Mouse (Mus musculus): ENCODE measurements around the gene Dync1li2.
A peak's percentile ranks its signal among the peaks of the same experiment; 100 is the strongest.

Dync1li2 gene

DNA sequence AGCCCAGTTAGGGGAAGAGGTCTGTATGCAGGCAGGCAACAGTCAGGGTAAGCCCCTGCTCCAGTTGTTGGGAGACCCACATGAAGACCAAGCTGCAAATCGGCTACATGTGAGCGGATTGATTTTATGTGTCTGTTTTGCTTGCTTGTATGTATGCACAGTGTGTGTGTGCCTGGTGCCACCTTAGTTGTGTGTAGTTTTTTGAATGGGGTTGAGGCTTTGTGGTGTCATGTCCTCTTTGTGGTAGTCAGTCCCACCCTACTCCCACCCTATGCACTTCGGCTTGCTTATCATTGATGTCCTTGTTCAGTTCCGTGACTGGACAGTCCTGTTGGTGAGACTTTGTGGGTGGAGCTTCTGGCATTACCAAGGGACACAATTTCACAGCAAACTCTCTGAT lies 29.1 kb downstream of the Dync1li2 start:
- DNase-seq (ENCODE audit: low spot score): no peak

DNA sequence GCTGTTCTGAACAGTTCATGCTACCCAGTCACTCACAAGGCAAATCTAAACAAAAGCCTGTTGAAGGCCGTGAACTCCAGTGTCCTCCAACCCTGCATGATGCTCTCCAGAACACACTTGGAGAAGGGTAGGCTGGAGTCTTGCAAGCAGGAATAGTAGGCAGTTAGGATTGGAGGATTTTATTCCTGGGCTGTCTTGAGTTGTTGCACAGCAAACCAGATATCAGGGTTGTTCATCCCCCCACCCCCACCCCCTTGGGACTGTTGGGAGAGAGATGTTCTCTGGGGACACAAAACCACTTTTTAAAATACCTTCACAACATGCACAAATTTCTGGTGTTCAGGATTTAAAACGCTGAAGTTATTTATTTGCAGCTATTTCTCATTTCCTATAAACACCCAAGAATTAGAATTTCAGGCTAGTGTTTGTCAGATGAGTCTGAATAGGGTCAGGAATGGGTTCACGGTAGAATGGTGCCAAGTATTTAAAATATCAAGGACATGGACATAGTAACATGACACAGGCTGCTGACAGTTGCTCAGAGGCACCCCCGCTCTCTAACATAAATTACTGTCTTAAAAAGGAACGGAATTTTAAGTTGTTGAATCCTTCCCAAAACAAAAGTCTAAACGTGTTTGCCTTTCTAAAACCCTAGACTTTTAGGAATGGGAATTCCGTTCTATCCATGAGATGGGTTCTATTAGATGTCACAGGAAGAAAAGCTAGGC lies 29.9 kb downstream of the Dync1li2 start:
- DNase-seq (ENCODE audit: low spot score): no peak

DNA sequence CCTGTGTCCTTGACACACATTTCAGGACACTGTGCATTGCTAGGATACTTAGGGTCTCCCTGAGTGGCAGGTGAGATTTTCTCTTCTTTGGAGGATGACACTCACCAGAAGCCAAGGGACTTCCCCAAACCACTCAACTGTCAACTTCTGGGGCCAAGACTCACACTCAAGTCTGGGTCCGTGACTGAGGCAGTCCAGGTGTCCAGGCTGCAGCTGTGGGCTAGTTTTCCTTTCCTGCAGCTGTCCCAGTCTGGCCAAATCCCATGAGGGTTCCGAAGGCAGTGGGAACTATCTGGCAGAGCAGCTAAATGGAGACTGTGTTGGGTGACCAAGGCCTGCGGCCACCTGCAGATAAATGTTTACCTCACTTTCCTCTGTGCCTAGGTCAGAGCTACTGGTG lies 30.9 kb downstream of the Dync1li2 start:
- DNase-seq (ENCODE audit: low spot score): no peak

DNA sequence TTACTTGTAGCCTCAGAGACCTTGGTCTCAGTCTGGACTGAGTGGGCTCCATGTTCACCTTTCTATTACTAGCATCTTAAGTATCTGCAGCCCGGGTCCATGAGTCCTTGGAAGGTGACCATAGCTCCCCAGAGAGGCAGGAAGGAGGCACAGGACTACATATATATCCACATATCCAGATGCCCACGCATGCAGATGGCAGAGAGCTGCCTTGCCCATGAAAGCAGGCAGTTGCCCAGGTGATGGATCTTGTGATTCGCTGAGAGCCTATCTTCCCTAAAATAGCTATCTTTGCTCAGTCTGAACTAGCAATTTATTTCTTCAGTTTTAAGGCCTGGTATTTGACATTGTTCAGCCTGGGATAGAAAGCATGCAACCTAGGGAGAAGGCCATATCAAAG lies 31.4 kb downstream of the Dync1li2 start:
- DNase-seq (ENCODE audit: low spot score): no peak

DNA sequence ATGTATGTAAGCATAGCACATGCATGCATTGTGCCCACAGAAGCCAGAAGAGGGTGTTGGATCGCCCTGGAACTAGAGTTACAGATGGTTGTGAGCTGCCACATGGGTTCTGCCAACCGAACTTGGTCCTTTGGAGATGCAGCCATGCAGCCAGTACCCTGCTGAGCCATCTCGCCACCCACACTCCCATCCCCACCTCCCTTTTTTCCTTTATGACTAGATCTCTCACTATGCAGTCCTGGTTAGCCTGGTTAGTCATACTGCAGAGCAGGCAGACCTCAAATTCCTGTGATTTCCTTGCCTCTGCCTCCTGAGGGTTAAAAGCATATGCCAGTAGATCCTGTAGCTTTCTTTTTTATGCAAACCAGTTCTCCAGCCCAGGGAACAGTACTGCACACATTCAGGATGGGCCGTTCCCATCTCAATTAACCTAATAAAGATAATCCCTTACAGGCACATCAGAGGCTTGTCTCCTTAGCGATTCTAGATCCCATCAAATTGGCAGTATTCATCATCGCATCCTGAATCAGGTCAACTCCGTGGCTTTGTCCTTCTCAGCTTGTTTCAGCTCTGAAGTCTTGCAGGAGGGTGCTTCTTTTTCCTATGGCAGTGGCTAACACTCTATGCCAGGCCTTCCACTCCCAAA lies 32.1 kb downstream of the Dync1li2 start:
- DNase-seq (ENCODE audit: low spot score): no peak

DNA sequence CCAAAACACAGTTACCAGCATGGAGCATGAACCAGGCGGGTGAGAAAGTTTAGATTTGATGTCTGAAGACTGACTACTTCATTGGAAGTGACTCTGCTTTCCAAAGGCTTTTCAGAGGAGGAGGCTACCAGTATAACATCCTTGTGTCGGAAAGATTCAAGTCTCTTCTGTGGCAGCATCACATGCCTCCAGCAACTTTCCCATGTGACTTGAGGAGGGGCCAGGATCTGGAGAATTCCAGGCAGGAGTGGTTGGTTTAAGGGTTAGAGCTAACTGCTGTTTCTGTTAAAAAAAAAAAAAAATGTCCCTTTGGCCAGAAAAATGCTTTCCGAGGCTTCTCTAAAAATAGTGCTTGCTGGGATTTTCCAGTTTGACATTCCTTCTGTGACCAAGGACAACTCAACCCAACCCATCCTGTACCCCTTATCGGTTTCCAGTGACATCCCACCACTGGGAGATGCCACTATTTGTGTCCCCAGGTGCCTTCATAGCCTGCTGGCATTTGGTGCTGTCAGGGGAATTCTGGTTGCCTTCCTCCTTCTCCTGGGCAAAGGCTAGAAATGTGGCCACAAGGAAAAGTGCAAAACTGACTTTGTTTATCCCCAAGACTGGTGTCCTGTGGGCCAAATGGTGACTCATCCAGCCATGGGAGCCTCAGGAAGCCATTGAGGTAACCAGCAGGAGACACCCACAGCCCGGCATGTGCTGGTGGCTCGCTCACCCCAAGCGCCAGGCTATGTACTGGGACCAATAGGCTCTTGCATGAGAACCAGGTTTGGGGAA lies 34.3 kb downstream of the Dync1li2 start:
- no peak for DNase-seq (ENCODE audit: low spot score)

DNA sequence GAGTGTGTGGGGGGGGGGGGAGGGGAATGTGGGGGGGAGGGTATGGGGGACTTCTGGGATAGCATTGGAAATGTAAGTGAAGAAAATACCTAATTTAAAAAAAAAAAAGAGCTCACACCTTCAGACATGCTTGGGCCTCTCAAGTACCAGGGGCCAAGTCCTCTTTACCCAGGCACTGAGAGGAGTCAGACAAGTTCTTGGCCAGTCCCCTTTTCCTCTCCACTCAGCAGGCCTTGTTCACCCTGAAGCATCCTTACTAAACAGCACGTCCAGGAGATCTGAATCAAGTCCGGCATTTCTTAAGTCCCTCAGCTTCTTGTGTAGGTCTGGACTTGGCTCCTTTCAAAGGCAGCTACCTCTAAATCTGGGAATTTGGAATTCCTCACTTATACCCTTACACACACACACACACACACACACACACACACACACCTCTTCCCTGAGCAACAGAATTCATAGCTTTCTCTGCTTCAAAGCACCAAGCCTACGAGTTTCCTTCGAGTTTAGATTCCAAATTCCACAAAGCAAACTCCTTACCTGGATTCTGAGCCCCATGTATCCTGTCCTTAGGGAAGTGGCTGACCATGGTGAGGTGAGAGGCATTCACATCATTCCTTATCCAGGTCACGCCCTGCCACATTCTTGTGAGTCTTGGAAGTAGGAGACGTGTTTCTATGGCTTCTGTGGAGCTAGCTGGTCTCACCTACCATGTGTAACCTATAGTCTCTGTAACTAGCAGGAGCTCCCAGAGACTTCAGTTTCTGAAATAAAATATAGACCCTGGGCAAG lies 36.3 kb downstream of the Dync1li2 start:
- no peak for DNase-seq (ENCODE audit: low spot score)

DNA sequence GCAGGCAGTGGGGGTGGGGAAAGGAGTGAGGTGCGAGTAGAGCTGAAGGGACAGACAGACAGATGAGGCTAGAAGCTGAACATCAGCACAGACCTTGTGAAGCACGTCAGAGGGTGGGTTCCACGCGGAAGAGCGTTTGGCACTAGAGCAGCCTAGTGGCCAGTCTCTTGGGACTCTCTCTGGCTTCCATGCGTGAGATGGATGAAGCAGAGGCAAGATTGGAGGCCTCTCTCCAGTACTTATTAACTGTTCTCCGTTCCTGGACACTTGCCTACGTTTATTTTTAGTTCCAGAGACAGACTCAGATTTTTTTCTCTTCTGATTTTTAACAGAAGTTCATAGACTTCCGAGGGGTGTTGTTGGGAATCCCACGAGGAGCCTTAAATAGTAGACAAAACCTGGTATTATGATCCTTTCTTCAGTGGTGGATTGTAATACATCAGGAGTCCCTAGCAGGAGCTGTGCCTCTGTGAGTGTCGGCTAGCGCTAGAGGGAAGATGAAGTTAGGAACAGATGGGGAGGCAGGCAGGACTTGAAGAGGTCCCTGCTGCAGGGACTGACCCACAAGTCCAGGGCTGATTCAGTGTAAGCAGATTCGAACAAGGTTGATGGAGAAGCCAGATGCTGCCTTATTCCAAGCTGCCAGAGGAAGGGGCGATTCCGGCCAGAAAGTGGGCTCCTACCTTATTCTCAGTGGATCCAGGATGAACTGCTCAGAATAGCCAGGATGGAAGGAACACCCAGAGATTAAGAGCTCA lies 37.2 kb downstream of the Dync1li2 start:
- no peak for DNase-seq (ENCODE audit: low spot score)

DNA sequence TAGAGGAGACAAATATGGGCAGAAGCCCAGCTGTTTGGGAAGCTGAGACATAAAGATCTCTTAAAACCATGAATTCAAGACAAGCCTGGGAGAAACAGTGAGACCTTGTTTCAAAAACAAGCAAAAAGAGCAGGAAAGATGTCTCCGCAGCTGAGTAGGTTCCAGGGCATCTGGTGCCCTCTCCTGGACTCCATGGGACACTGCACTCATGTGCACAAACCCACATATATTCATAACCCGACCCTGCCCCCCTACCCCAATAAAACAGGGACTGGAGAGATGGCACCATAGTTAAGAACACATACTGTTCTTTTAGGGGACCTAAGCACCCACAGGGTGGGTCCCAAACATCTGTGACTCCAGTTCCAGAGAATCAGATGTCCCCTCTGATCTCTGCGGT lies 39.3 kb downstream of the Dync1li2 start:
- no peak for DNase-seq (ENCODE audit: low spot score)

DNA sequence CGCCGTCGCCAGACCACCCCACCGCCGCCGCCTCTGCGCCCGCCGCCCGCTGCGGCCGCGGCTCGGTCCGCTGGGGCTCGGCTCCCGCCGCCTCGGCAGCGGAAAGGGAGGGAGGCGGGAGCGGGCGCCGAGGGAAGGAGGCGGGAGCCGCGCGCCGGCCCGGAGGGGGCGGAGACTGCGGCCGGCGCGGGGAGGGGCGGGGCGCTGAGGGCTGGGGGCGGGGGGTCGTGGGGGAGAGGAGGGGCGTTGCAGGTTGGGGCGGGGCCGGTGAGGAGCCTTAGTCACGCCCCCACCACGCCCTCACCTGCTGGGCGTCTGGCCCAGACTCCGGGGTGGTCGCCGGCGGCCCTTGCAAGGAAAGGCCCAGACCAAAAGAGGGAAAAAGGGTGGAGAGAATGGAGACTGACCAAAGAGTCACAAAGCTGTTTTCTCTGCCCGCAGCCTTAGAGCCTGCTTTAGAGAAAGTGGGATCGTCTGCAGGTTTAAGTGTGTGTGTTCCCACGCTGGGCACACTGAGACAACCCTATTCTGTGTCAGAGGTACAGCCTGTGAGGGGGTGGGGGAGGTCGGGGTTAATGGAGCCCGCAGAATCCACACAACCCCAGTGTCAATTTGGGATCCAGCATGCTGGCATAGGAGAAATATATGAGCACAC lies 47.0 kb downstream of the Dync1li2 start, which contains the start of gene Cmtm4:
Gene Cmtm4 (minus strand): TSS at position 105 of the 655 bp plus-strand sequence.
- no peak for DNase-seq (ENCODE audit: low spot score)

DNA sequence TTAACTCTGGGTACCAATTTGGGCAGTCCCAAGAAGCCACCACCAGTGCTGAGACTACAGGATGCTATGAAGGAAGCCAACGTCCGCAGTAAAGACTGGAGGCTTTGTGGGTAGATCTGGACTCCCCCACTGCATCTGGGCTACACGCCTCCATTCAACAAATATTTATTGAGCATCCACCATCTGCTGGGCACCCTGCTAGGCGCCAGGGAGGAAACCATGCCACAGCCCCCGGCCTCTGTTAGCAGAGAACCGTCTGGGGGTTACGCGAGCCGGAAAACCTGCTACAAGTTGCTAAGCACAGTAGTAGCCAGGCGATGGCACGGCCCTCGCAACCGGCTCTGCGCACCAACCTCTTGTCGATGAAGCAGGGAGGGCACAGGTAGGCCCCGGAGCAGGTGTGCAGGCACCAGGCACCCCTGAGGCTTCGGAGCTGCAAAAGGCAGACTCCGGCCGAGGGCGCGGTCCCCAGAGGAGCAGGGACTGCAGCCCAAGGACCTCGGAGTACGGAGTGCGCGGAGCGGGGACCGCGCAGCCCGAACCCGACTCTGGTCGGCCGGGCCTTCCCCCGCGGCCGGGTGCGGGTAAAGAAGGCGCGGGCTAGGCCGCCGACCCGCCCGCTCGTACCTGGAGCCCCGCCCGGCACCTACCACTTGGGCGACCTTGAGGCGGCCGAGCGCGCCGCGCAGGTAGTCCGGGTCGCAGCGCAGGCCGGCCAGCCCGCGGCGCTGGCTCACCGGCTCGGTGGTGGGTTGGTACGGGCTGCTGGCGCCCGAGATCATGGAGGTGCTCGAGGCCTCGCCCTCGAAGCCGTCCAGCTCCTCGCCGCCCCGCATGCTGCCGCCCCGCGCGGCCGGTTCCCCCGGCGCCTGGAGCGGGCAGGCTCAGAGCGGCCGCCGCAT lies 47.8 kb downstream of the Dync1li2 start:
- DNase-seq (ENCODE audit: low spot score): peak; percentile 3

DNA sequence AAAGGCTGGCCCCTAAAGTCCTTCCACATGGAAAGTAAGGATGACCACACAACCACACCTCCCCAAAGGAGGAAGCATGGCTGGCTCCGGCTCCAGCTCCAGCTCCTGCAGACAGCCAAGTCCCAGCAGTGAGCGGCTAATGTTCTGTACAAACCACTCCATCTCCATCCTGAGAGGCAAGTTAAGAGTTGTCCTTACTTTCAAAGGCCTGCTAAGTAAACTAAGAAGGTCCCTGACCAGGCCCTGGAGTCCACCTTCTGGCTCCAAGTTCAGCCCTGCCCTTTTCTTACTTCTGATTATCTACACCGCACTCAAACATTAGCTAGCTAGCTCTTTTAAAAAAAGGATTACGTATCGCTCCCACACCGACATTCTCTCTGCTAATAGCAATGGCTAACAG lies 49.1 kb downstream of the Dync1li2 start:
- no peak for DNase-seq (ENCODE audit: low spot score)

DNA sequence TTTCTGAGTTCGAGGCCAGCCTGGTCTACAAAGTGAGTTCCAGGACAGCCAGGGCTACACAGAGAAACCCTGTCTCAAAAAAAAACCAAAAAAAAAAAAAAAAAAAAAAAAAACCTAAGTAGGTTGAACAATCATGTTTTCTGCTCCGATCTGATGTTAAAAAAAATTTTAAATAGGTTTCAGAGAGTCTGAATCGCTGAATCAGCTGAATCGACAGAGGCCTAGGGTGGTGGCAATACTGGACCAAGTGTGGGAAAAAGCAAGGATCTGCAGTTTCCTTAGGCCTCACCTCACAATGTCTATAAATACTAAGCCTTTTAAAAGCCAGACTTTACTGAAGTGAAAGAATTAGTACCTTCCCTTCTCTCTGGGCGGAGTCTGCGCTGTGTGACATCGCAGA lies 49.7 kb downstream of the Dync1li2 start:
- DNase-seq (ENCODE audit: low spot score): no peak

DNA sequence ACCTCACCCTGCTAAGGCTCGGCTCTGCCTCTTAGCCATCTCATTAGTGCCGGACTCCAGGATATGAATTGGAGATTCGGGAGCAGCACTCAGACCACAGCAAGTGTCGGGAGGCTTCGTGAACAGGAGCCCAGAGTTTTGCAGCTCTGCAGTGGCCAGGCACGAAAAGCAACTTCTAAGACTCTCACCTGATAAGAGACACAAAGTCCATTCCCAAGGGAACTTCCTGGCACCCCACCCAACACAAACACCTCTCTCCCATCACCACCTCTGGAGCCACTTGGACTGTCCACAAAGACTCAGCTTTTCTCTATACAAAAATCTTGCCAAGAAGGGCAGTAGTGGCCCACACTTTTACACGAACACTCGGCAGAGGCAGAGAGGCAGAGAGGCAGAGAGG lies 52.6 kb downstream of the Dync1li2 start:
- DNase-seq (ENCODE audit: low spot score): no peak

DNA sequence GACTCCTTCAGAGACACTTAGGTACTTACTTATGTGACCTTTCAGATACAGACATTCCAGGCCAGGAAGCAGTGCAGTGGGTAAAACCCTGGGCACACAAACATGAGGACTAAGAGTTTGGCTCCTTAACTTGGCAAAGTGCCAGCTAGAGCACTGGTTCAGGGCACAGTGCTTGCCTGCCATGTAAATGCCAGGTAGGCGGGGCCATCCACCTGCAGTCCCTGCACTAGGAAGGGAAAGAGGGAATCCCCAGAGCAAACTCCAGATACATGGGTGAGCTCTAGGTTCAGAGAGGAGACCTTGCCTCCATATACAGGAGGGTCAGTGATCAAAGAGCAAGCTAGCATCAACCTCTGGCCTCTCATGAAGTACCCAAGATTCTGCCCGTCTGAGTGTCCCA lies 54.9 kb downstream of the Dync1li2 start:
- DNase-seq (ENCODE audit: low spot score): no peak

DNA sequence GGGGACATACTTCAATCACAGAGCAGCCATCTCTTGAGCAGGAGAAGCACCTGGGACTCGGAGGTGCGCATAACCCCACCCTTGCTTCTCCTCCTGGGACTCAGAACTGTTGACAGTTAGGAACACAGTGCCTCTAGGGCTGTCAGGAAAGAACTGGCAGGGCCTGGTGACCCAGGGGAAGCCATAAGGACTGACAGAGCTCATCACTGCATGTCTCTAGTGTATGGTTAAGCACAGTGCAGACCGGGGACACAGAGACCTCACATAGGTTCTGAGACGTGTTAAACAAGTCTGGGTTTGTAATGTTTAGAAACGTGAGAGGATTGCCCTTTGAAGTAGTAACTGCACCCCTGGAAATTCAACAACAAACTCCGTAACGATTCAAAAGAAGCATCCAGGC lies 55.3 kb downstream of the Dync1li2 start:
- no peak for DNase-seq (ENCODE audit: low spot score)

DNA sequence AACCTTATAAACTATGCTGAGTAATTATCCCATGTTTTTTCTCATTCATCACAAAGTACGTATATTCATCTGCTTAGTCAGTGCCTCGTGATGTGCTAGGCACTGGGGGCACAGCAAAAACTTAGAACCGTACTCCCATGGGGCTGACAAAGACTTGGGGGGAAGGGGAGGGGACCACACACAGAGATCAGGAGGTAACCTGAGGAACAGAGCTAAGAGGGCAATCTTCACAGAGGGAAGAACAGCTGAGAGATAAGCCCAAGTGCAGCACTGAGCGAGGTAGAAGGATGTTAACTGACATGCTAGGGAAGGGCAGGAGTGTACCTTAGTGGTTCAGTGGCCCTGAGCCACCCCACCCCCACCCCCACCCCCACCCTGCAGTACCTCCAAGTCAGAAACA lies 56.2 kb downstream of the Dync1li2 start:
- no peak for DNase-seq (ENCODE audit: low spot score)

DNA sequence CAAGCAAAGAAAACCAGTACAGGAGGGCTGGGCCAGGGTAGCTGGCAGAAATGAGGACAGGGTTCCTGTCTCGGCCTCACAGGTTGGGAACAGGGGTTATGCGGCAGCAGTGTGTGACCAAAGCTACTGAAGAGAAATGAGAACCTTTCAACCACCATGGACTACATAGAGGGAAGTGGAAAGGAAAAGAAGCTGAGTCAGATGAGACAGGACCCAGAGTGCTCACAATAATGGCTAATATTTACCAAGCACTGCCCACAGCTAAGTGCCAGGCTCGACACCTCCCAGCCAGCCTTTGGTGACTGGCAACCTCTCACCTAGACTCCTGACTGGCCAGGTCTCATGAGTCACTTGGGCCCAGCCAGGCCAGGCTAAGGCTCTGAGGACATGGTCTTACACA lies 58.9 kb downstream of the Dync1li2 start:
- DNase-seq (ENCODE audit: low spot score): no peak

DNA sequence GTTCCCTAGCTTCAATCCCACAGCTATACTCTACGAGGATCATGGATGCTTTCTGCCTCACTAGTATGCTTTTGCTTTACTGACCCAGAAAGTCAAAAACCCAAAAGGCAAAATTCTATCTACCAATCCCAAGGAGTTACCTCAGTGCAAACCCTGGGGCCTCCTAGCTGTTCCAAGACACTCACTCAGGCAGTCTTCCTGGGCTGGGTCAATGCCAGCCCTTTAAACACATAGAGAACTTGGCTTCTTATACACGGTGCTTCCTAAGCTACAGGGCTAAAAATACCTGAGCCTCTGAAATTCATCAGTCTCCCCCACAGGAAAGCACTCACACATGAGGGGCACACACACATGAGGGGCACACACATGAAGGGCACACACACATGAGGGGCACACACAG lies 59.6 kb downstream of the Dync1li2 start:
- no peak for DNase-seq (ENCODE audit: low spot score)

DNA sequence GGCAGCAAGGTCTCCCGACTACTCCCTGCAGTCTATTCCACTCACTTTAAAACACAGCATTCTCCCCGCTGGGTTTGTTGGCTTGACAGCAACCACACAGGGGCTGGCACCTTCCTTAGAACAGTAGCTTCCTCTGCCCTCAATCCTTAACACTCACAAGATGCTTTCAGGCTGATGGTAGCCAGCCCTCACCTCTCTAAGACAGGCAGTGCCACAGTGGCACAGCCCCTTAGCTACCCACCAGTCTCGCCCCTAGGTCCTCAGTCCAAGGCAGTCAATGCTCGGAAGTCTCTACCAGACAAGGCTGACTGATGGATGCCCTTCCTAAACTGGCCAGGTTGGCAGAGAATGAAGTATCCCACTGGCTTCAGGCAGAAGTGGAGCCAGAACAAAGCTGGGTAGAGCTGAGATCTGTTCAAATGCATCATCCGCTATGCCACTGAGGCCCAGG lies 61.9 kb downstream of the Dync1li2 start:
- no peak for DNase-seq (ENCODE audit: low spot score)
